Comparison of ENCODE assay signal across 12 mouse cellular contexts in genomic region chr1:119305315-119305976, GRCm38 (mm10).
DNase-seq lines count a peak whose midpoint lies in the region; ATAC-seq and TF ChIP-seq lines count a peak whose summit lies in the region.
"Had no signal": no experiment of that assay in that cellular context is flagged by ENCODE, and none has a peak within 500 bp of the region (broad histone marks: within the 10 kb centered on the region; RNA-seq: fewer than 3 reads in every experiment).

No protein-coding gene starts in this region.

- peak; percentile 64 for DNase-seq in lung, embryonic 14.5 days
- DNase-seq in lung, postnatal 0 days (ENCODE audit: low spot score): no peak
- peak in 1 of 3 experiments; percentile 7 for DNase-seq in liver, embryonic 14.5 days (ENCODE audit: low read depth in 3 of 3, low spot score in 3 of 3)
- DNase-seq in adrenal gland, postnatal 14 days: no peak
- DNase-seq in gastrocnemius, postnatal 14 days: no peak
- DNase-seq in heart, postnatal 36 days: no peak
- DNase-seq: cerebellum, postnatal 25 days; heart, postnatal 14 days; thymus, adult 18-20 months had no signal

- no peak for TF ChIP-seq EP300 in lung, postnatal 0 days (IDR thresholded peaks at IDR 0.05)
- TF ChIP-seq EP300 in liver, embryonic 14.5 days (IDR thresholded peaks at IDR 0.05; ENCODE audit: low read depth): no peak

- H3K4me1 ChIP-seq in lung, embryonic 14.5 days (ENCODE audit: insufficient read depth): 0 out of 2 replicates have a peak, but pooled peaks cover 5% of the 10 kb centered on the region
- H3K4me1 ChIP-seq in lung, postnatal 0 days (ENCODE audit: insufficient read depth, low read depth, low read length): no peaks in the 10 kb centered on the region
- H3K4me1 ChIP-seq in forebrain, embryonic 12.5 days: peaks cover 23% of the 10 kb centered on the region
- no peaks in the 10 kb centered on the region for H3K4me1 ChIP-seq in liver, embryonic 14.5 days (replicated peaks; ENCODE audit: control insufficient read depth in 2 of 2, insufficient read depth in 2 of 2, low read length in 1 of 2)
- no peaks in the 10 kb centered on the region for H3K4me1 ChIP-seq in stomach, embryonic 14.5 days (ENCODE audit: control insufficient read depth, insufficient read depth, low read length)

- 14% methylated on average over 13 of the region's 13 CpGs for WGBS in lung, embryonic 14.5 days
- WGBS in lung, postnatal 0 days: 18% methylated on average over 13 of the region's 13 CpGs
- 5% methylated on average over 13 of the region's 13 CpGs for WGBS in forebrain, embryonic 12.5 days
- WGBS in liver, embryonic 14.5 days (ENCODE audit: insufficient replicate concordance): 28% methylated on average over 13 of the region's 13 CpGs
- 20% methylated on average over 13 of the region's 13 CpGs for WGBS in stomach, embryonic 14.5 days

- peak overlapping the region; percentile 20; the same call in 1 of the 2 replicates for H3K4me2 ChIP-seq in lung, embryonic 14.5 days
- no peak overlapping the region for H3K4me2 ChIP-seq in lung, postnatal 0 days (replicated peaks; ENCODE audit: low read depth, low read length)
- no peak overlapping the region for H3K4me2 ChIP-seq in forebrain, embryonic 12.5 days
- H3K4me2 ChIP-seq in liver, embryonic 14.5 days (ENCODE audit: low read depth): no peak overlapping the region
- H3K4me2 ChIP-seq in stomach, embryonic 14.5 days (replicated peaks; ENCODE audit: low read depth, low read length): no peak overlapping the region

- H3K9me3 ChIP-seq in lung, embryonic 14.5 days (ENCODE audit: low read depth, low read length): no peaks in the 10 kb centered on the region
- no peaks in the 10 kb centered on the region for H3K9me3 ChIP-seq in lung, postnatal 0 days (ENCODE audit: low read length)
- no peaks in the 10 kb centered on the region for H3K9me3 ChIP-seq in forebrain, embryonic 12.5 days
- no peaks in the 10 kb centered on the region for H3K9me3 ChIP-seq in liver, embryonic 14.5 days (ENCODE audit: control insufficient read depth, low read length)
- no peaks in the 10 kb centered on the region for H3K9me3 ChIP-seq in stomach, embryonic 14.5 days (ENCODE audit: control insufficient read depth, low read depth, low read length)

- peak overlapping the region; percentile 75; the same call in 1 of the 2 replicates for H3K27ac ChIP-seq in lung, embryonic 14.5 days (ENCODE audit: low read depth)
- no peak overlapping the region for H3K27ac ChIP-seq in lung, postnatal 0 days (ENCODE audit: low read length)
- H3K27ac ChIP-seq in forebrain, embryonic 12.5 days: 0 out of 2 replicates have a peak overlapping the region, but pooled peaks have one; percentile 25
- no peak overlapping the region for H3K27ac ChIP-seq in liver, embryonic 14.5 days
- H3K27ac ChIP-seq in stomach, embryonic 14.5 days (ENCODE audit: low read length): peak overlapping the region; percentile 63; the same call in 1 of the 2 replicates

- no peaks in the 10 kb centered on the region for H3K36me3 ChIP-seq in lung, embryonic 14.5 days (ENCODE audit: insufficient read depth)
- no peaks in the 10 kb centered on the region for H3K36me3 ChIP-seq in lung, postnatal 0 days (ENCODE audit: insufficient read depth, low read length)
- no peaks in the 10 kb centered on the region for H3K36me3 ChIP-seq in forebrain, embryonic 12.5 days (replicated peaks)
- H3K36me3 ChIP-seq in liver, embryonic 14.5 days (replicated peaks; ENCODE audit: control insufficient read depth, insufficient read depth, low read depth): no peaks in the 10 kb centered on the region
- no peaks in the 10 kb centered on the region for H3K36me3 ChIP-seq in stomach, embryonic 14.5 days (ENCODE audit: control insufficient read depth, insufficient read depth, low read length)

- intact Hi-C loops in gastrocnemius, postnatal 14 days (cut with DNase I; ENCODE audit: low total_unique reads): no loop called here
- intact Hi-C loops in heart, postnatal 36 days (cut with DNase I): no loop called here

- ATAC-seq in lung, embryonic 14.5 days (ENCODE audit: insufficient read depth): peak; percentile 78
- no peak for ATAC-seq in lung, postnatal 0 days
- ATAC-seq in forebrain, embryonic 12.5 days (ENCODE audit: low FRiP score): peak; percentile 71
- ATAC-seq in liver, embryonic 14.5 days (ENCODE audit: insufficient read depth): peak; percentile 63
- ATAC-seq in stomach, embryonic 14.5 days (ENCODE audit: insufficient number of reproducible peaks, insufficient read depth, low FRiP score, low read depth): peak; percentile 92
- ATAC-seq: CD4-positive, CD25-positive, alpha-beta regulatory T cell, adult 4 months had no signal

- H3K9ac ChIP-seq in lung, embryonic 14.5 days: no peak overlapping the region
- H3K9ac ChIP-seq in lung, postnatal 0 days (replicated peaks; ENCODE audit: low read depth): no peak overlapping the region
- H3K9ac ChIP-seq in forebrain, embryonic 12.5 days: no peak overlapping the region
- no peak overlapping the region for H3K9ac ChIP-seq in liver, embryonic 14.5 days (replicated peaks)
- no peak overlapping the region for H3K9ac ChIP-seq in stomach, embryonic 14.5 days (replicated peaks; ENCODE audit: low read depth, low read length)

- no peaks in the 10 kb centered on the region for H3K27me3 ChIP-seq in lung, embryonic 14.5 days (ENCODE audit: insufficient read depth, low read length)
- no peaks in the 10 kb centered on the region for H3K27me3 ChIP-seq in lung, postnatal 0 days (replicated peaks; ENCODE audit: insufficient read depth, low read length)
- H3K27me3 ChIP-seq in forebrain, embryonic 12.5 days: peaks cover 73% of the 10 kb centered on the region
- no peaks in the 10 kb centered on the region for H3K27me3 ChIP-seq in liver, embryonic 14.5 days (ENCODE audit: control insufficient read depth, insufficient read depth, low read length)
- no peaks in the 10 kb centered on the region for H3K27me3 ChIP-seq in stomach, embryonic 14.5 days (ENCODE audit: control insufficient read depth, insufficient read depth, low read length)

- no peak for TF ChIP-seq CTCF in lung, embryonic 14.5 days (IDR thresholded peaks at IDR 0.05; ENCODE audit: low read depth)
- TF ChIP-seq CTCF in lung, postnatal 0 days (IDR thresholded peaks at IDR 0.05): no peak
- no peak for TF ChIP-seq CTCF in liver, embryonic 14.5 days (IDR thresholded peaks at IDR 0.05; ENCODE audit: low read depth)

- H3K4me3 ChIP-seq in lung, embryonic 14.5 days (ENCODE audit: low read depth, low read length): no peak overlapping the region
- no peak overlapping the region for H3K4me3 ChIP-seq in lung, postnatal 0 days (ENCODE audit: low read depth, low read length)
- H3K4me3 ChIP-seq in forebrain, embryonic 12.5 days (replicated peaks): no peak overlapping the region
- no peak overlapping the region for H3K4me3 ChIP-seq in liver, embryonic 14.5 days (ENCODE audit: insufficient read depth in 1 of 2, low read depth in 2 of 2, low read length in 2 of 2)
- H3K4me3 ChIP-seq in stomach, embryonic 14.5 days (ENCODE audit: low read depth, low read length): no peak overlapping the region

Comparison
In these comparisons a context has a peak if more than half of its experiments do, and no peak if none do; other contexts are left out.
1. H3K27ac ChIP-seq: peak in lung, embryonic 14.5 days (single experiment), forebrain, embryonic 12.5 days (single experiment) and stomach, embryonic 14.5 days (single experiment); none in lung, postnatal 0 days (single experiment) and liver, embryonic 14.5 days (single experiment).